Mouse (Mus musculus) heart, embryonic 11.5 days (tissue): Measurements from ENCODE around the gene Poln. TPM values are rescaled to one million over a fixed set of nuclear protein-coding genes. Genes with fewer than 3 reads are reported as not detected.

ENCODE experiments used
- ATAC-seq: fragments of 200-750 bp; cut with Nextera tagmentation; replicated peaks from 2 replicates; pipeline ENCODE4 v1.8.0; 2017; ENCODE audit warnings: moderate library complexity; ENCODE audit not compliant: insufficient number of reproducible peaks, low FRiP score, low TSS enrichment
- H3K27ac ChIP-seq: fragments of 300-500 bp; sonication (generic); 2 replicates; pipeline ENCODE4 v1.5.1; 2014; ENCODE audit warnings: mild to moderate bottlenecking, low read depth, low read length
- H3K27me3 ChIP-seq: fragments of 300-500 bp; sonication (generic); 2 replicates; pipeline ENCODE4 v1.6.1; 2014; ENCODE audit warnings: mild to moderate bottlenecking, low read length, mixed read lengths; ENCODE audit not compliant: control insufficient read depth, insufficient read depth
- H3K36me3 ChIP-seq: fragments of 300-500 bp; sonication (generic); 2 replicates; pipeline ENCODE4 v1.6.1; 2014; ENCODE audit warnings: mild to moderate bottlenecking, low read length, moderate library complexity, mixed read lengths; ENCODE audit not compliant: control insufficient read depth, insufficient read depth
- H3K4me1 ChIP-seq: fragments of 300-500 bp; sonication (generic); 2 replicates; pipeline ENCODE4 v1.6.1; 2014; ENCODE audit warnings: low read length; ENCODE audit not compliant: control insufficient read depth, insufficient read depth
- H3K4me2 ChIP-seq: fragments of 300-500 bp; sonication (generic); 2 replicates; pipeline ENCODE4 v1.6.1; 2014; ENCODE audit warnings: mild to moderate bottlenecking, moderate library complexity
- H3K4me3 ChIP-seq: fragments of 300-500 bp; sonication (generic); 2 replicates; pipeline ENCODE4 v1.5.1; 2014; ENCODE audit warnings: low read depth, low read length
- H3K9ac ChIP-seq: fragments of 300-500 bp; sonication (generic); 2 replicates; pipeline ENCODE4 v1.6.1; 2014; ENCODE audit warnings: mild to moderate bottlenecking, low read depth, low read length, moderate library complexity
- H3K9me3 ChIP-seq: fragments of 300-500 bp; sonication (generic); replicated peaks from 2 replicates; pipeline ENCODE4 v1.6.1; 2016; ENCODE audit warnings: low read length; ENCODE audit not compliant: control insufficient read depth
- WGBS: fragments of 180-500 bp; shearing (Covaris S2); extraction: QIAGEN DNeasy Blood & Tissue Kit; methylation state at CpG from one replicate; pipeline ENCODE4 v1.1.7; 2014; ENCODE audit not compliant: insufficient replicate concordance; 5-methylcytosine and 5-hydroxymethylcytosine counted together
- polyA plus RNA-seq: library from polyadenylated mRNA; unstranded; fragments of >200 nt; fragmentation: Nextera tagmentation; extraction: Ambion mirVana; gene quantifications from 2 replicates; pipeline ENCODE4 v1.2.1, GENCODE M21; 2014

Poln gene
- polyA plus RNA-seq, 1 experiment from 2014 or later: 0.52 TPM

- WGBS: 69% methylated on average over 2 of the region's 2 CpGs
- H3K36me3 ChIP-seq: no peaks in the 10 kb centered on the region
- no peak overlapping the region for H3K4me2 ChIP-seq
- H3K4me3 ChIP-seq: no peak overlapping the region
- no peaks in the 10 kb centered on the region for H3K9me3 ChIP-seq
- H3K27ac ChIP-seq: no peak overlapping the region
- no peak for ATAC-seq
- no peak overlapping the region for H3K9ac ChIP-seq
- no peaks in the 10 kb centered on the region for H3K27me3 ChIP-seq
- H3K4me1 ChIP-seq: peaks cover 16% of the 10 kb centered on the region
Observed at GRCm38 (mm10) chr5:34204911-34205310, 35.7 kb upstream of the Poln start.

- no peak for ATAC-seq
- no peaks in the 10 kb centered on the region for H3K27me3 ChIP-seq
- H3K4me1 ChIP-seq: peaks cover 14% of the 10 kb centered on the region
- 73% methylated on average over 4 of the region's 4 CpGs for WGBS
- no peaks in the 10 kb centered on the region for H3K9me3 ChIP-seq
- no peaks in the 10 kb centered on the region for H3K36me3 ChIP-seq
- H3K27ac ChIP-seq: no peak overlapping the region
- H3K4me2 ChIP-seq: no peak overlapping the region
- H3K4me3 ChIP-seq: no peak overlapping the region
- no peak overlapping the region for H3K9ac ChIP-seq
Observed at GRCm38 (mm10) chr5:34202006-34202405, 32.8 kb upstream of the Poln start.

- Histone ChIP-seq H3K4me2 (no peak overlapping the region), H3K36me3 (no peaks in the 10 kb centered on the region), H3K9ac (no peak overlapping the region), H3K9me3 (no peaks in the 10 kb centered on the region), H3K4me3 (no peak overlapping the region), H3K27me3 (no peaks in the 10 kb centered on the region), H3K27ac (no peak overlapping the region), H3K4me1 (peaks cover 14% of the 10 kb centered on the region)
- no peak for ATAC-seq
- 61% methylated on average over 2 of the region's 2 CpGs for WGBS
Observed at GRCm38 (mm10) chr5:34201396-34201795, 32.1 kb upstream of the Poln start.

GRCm38 (mm10) chr5:34198615-34199014, 29.4 kb upstream of the Poln start:
- Histone ChIP-seq H3K4me3 (no peak overlapping the region), H3K9me3 (no peaks in the 10 kb centered on the region), H3K4me2 (no peak overlapping the region), H3K27me3 (no peaks in the 10 kb centered on the region), H3K9ac (no peak overlapping the region), H3K4me1 (peaks cover 7% of the 10 kb centered on the region; the same call in 1 of the 2 replicates), H3K27ac (no peak overlapping the region), H3K36me3 (no peaks in the 10 kb centered on the region)
- no peak for ATAC-seq
- WGBS: 84% methylated on average over 6 of the region's 6 CpGs

GRCm38 (mm10) chr5:34197243-34197642, 28.0 kb upstream of the Poln start:
- Histone ChIP-seq H3K4me1 (peaks cover 7% of the 10 kb centered on the region; the same call in 1 of the 2 replicates), H3K9me3 (no peaks in the 10 kb centered on the region), H3K36me3 (no peaks in the 10 kb centered on the region), H3K9ac (no peak overlapping the region), H3K4me3 (no peak overlapping the region), H3K4me2 (no peak overlapping the region), H3K27ac (no peak overlapping the region), H3K27me3 (no peaks in the 10 kb centered on the region)
- 72% methylated on average over 4 of the region's 4 CpGs for WGBS
- no peak for ATAC-seq

GRCm38 (mm10) chr5:34196423-34196822, 27.2 kb upstream of the Poln start:
- Histone ChIP-seq H3K4me1 (peaks cover 3% of the 10 kb centered on the region; the same call in 1 of the 2 replicates), H3K36me3 (no peaks in the 10 kb centered on the region), H3K27me3 (no peaks in the 10 kb centered on the region), H3K9me3 (no peaks in the 10 kb centered on the region), H3K27ac (no peak overlapping the region), H3K4me2 (no peak overlapping the region), H3K9ac (no peak overlapping the region), H3K4me3 (no peak overlapping the region)
- ATAC-seq: no peak
- WGBS: 71% methylated on average over 7 of the region's 7 CpGs

- no peak overlapping the region for H3K4me2 ChIP-seq
- peak; percentile 35; the same call in 1 of the 2 replicates for ATAC-seq
- 87% methylated on average over 12 of the region's 12 CpGs for WGBS
Observed at GRCm38 (mm10) chr5:34195786-34196185, 26.5 kb upstream of the Poln start.

GRCm38 (mm10) chr5:34194975-34195662, 25.9 kb upstream of the Poln start:
- Histone ChIP-seq H3K4me2 (no peak overlapping the region), H3K9me3 (no peaks in the 10 kb centered on the region), H3K27me3 (no peaks in the 10 kb centered on the region), H3K4me1 (no peaks in the 10 kb centered on the region), H3K4me3 (no peak overlapping the region), H3K36me3 (no peaks in the 10 kb centered on the region), H3K9ac (no peak overlapping the region), H3K27ac (no peak overlapping the region)
- WGBS: 68% methylated on average over 6 of the region's 6 CpGs
- ATAC-seq: no peak

More at GRCm38 (mm10) chr5:34195786-34196185, 26.5 kb upstream of the Poln start:
- no peaks in the 10 kb centered on the region for H3K36me3 ChIP-seq
- no peak overlapping the region for H3K9ac ChIP-seq
- H3K4me1 ChIP-seq: no peaks in the 10 kb centered on the region; the same call in 1 of the 2 replicates
- H3K27me3 ChIP-seq: no peaks in the 10 kb centered on the region
- H3K27ac ChIP-seq: no peak overlapping the region
- H3K9me3 ChIP-seq: no peaks in the 10 kb centered on the region
- H3K4me3 ChIP-seq: no peak overlapping the region

GRCm38 (mm10) chr5:34194426-34194825, 25.2 kb upstream of the Poln start:
- no peaks in the 10 kb centered on the region for H3K9me3 ChIP-seq
- no peak overlapping the region for H3K27ac ChIP-seq
- ATAC-seq: no peak
- no peaks in the 10 kb centered on the region for H3K36me3 ChIP-seq
- H3K9ac ChIP-seq: no peak overlapping the region
- no peak overlapping the region for H3K4me2 ChIP-seq
- H3K27me3 ChIP-seq: no peaks in the 10 kb centered on the region
- no peak overlapping the region for H3K4me3 ChIP-seq
- 28% methylated on average over 1 of the region's 1 CpGs for WGBS
- H3K4me1 ChIP-seq: peaks cover 2% of the 10 kb centered on the region; the same call in 1 of the 2 replicates
